Mouse (Mus musculus) liver, embryonic 14.5 days (tissue): ENCODE measurements at regions not wholly inside any gene's neighbourhood (a gene's known extent, or its start where the extent isn't known, plus 50 kb on each side); places are given as distances from the start of the nearest gene placed in this dataset.
A peak's percentile ranks its signal among the peaks of the same experiment; 100 is the strongest.

Source experiments
- ATAC-seq: fragments of 200-750 bp; cut with Nextera tagmentation; 2 replicates; pipeline ENCODE4 v1.8.0; 2017; ENCODE audit warnings: moderate number of reproducible peaks, mild to moderate bottlenecking, moderate library complexity; ENCODE audit not compliant: insufficient read depth
- DNase-seq, 3 experiments: peaks; one replicate each; pipeline ENCODE4 v3.0.0-alpha.2; 2012 to 2013; ENCODE audit warnings: low read depth in 3 of 3, low spot score in 3 of 3
- H3K27ac ChIP-seq: fragments of 300-500 bp; sonication (generic); 2 replicates; pipeline ENCODE4 v1.5.1; 2014; ENCODE audit warnings: moderate library complexity, mild to moderate bottlenecking, control low read depth, inconsistent platforms
- H3K27me3 ChIP-seq: fragments of 300-500 bp; sonication (generic); 2 replicates; pipeline ENCODE4 v1.6.1; 2014; ENCODE audit warnings: mild to moderate bottlenecking, low read length, moderate library complexity; ENCODE audit not compliant: control insufficient read depth, insufficient read depth
- H3K36me3 ChIP-seq: fragments of 300-500 bp; sonication (generic); replicated peaks from 2 replicates; pipeline ENCODE4 v1.6.1; 2014; ENCODE audit warnings: low read depth; ENCODE audit not compliant: control insufficient read depth, insufficient read depth
- H3K4me1 ChIP-seq, 2 experiments: fragments of 200-500 bp in 1 of 2; fragments of 300-500 bp in 1 of 2; sonication (generic) in 1 of 2; replicated peaks; 2 replicates each; pipeline ENCODE4 v1.6.1; 2012 to 2014; ENCODE audit warnings: antibody characterized with exemption in 1 of 2, inconsistent platforms in 1 of 2, low read length in 1 of 2; ENCODE audit not compliant: control insufficient read depth in 2 of 2, insufficient read depth in 2 of 2
- H3K4me2 ChIP-seq: fragments of 300-500 bp; sonication (generic); 2 replicates; pipeline ENCODE4 v1.6.1; 2014; ENCODE audit warnings: low read depth, mild to moderate bottlenecking, control low read depth, moderate library complexity
- H3K4me3 ChIP-seq, 2 experiments: fragments of 200-500 bp in 1 of 2; fragments of 300-500 bp in 1 of 2; sonication (generic) in 1 of 2; 2 replicates each; pipeline ENCODE4 v1.5.1; 2012 to 2014; ENCODE audit warnings: low read depth in 2 of 2, low read length in 2 of 2, mild to moderate bottlenecking in 2 of 2, control low read depth in 1 of 2, inconsistent platforms in 1 of 2, moderate library complexity in 1 of 2; ENCODE audit not compliant: insufficient read depth in 1 of 2
- H3K9ac ChIP-seq: fragments of 300-500 bp; sonication (generic); replicated peaks from 2 replicates; pipeline ENCODE4 v1.6.1; 2014; ENCODE audit warnings: mild to moderate bottlenecking, control low read depth, moderate library complexity
- H3K9me3 ChIP-seq: fragments of 300-500 bp; sonication (generic); 2 replicates; pipeline ENCODE4 v1.6.1; 2016; ENCODE audit warnings: low read length, mixed read lengths; ENCODE audit not compliant: control insufficient read depth
- CTCF ChIP-seq: IDR thresholded peaks from 2 replicates; pipeline ENCODE4 v1.5.1; 2016; ENCODE audit warnings: antibody characterized with exemption, low read depth, control low read depth
- EP300 ChIP-seq: IDR thresholded peaks from 2 replicates; pipeline ENCODE4 v1.6.1; 2016; ENCODE audit warnings: antibody characterized with exemption, low read depth
- WGBS: fragments of 180-500 bp; shearing (Covaris S2); extraction: QIAGEN DNeasy Blood & Tissue Kit; methylation state at CpG from one replicate; pipeline ENCODE4 v1.1.7; 2014; ENCODE audit not compliant: insufficient replicate concordance; 5-methylcytosine and 5-hydroxymethylcytosine counted together

- Histone ChIP-seq H3K9ac (no peak overlapping the region), H3K36me3 (no peaks in the 10 kb centered on the region), H3K27ac (no peak overlapping the region), H3K9me3 (no peaks in the 10 kb centered on the region), H3K4me2 (no peak overlapping the region), H3K4me3 (no peak overlapping the region), H3K27me3 (no peaks in the 10 kb centered on the region), H3K4me1 (peaks cover 0 to 4% of the 10 kb centered on the region in 2 experiments; a peak in 1 of 4 replicates)
- TF ChIP-seq EP300 (no peak), CTCF (no peak)
- DNase-seq (peak; percentile 15 to 37 (median 24)), ATAC-seq (peak; percentile 48; the same call in 1 of the 2 replicates)
- whole genome bisulfite sequencing: 50% methylated on average over 3 of the region's 3 CpGs
These were observed 203.8 kb upstream of the Prox1 start for GRCm38 (mm10) chr1:190374270-190374669.

DNA sequence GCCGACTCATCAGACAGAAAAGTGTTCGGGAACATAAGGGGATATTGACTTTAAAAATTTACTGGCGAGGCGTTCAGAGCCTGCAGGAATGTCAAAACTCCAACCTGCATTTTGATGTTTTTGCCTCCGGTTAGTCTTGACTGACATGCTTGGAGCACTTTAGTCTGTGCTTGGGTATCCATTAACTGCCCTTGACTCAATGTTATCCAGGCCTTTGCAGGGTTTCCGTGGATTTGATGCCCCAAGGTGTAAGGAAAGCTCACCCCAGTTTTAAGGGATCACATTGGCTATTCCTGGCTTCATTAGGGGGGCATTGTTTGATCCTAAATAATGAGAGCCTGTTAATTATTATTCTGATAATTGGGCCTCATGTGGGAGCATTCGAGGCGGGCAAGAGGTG is 196.1 kb upstream of the Prox1 start:
- Histone ChIP-seq H3K4me1 (peaks cover 0 to 6% of the 10 kb centered on the region in 2 experiments; a peak in 1 of 4 replicates), H3K9me3 (no peaks in the 10 kb centered on the region), H3K9ac (no peak overlapping the region), H3K27ac (no peak overlapping the region), H3K27me3 (no peaks in the 10 kb centered on the region), H3K4me2 (no peak overlapping the region), H3K36me3 (no peaks in the 10 kb centered on the region), H3K4me3 (no peak overlapping the region)
- TF ChIP-seq EP300: no peak
- DNase-seq: no peak
- ATAC-seq: no peak
- WGBS: 55% methylated on average over 8 of the region's 8 CpGs

DNA sequence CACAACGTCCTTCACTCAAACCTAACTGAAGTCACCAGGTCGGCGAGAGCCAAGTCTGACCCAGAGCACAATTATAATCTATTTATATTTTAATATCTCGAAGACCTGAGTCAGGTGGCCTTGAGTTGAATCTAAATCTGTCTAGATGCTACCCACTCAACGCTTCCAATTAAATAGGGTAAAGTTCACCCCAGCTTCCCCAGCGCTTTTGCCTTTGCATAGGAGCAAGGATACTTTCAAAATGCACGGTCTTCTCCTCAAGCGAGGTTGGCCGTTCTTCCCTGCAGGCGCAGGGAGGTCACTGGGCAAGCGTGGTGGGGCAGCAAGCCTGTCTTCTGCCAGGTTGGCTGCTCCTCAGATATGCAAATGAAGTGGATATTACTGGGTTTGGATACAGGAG is 194.6 kb upstream of the Prox1 start:
- Histone ChIP-seq H3K4me3 (no peak overlapping the region), H3K9ac (no peak overlapping the region), H3K27ac (no peak overlapping the region), H3K36me3 (no peaks in the 10 kb centered on the region), H3K4me1 (peaks cover 0 to 6% of the 10 kb centered on the region in 2 experiments; a peak in 1 of 4 replicates), H3K9me3 (no peaks in the 10 kb centered on the region), H3K27me3 (no peaks in the 10 kb centered on the region), H3K4me2 (no peak overlapping the region)
- WGBS: 65% methylated on average over 11 of the region's 11 CpGs
- DNase-seq (no peak), ATAC-seq (no peak)
- TF ChIP-seq CTCF: no peak
- no peak for TF ChIP-seq EP300

GRCm38 (mm10) chr1:190360661-190361060 is 190.1 kb upstream of the Prox1 start:
- WGBS: 61% methylated on average over 5 of the region's 5 CpGs

GRCm38 (mm10) chr1:190357779-190358178 is 187.3 kb upstream of the Prox1 start:
- no peaks in the 10 kb centered on the region for H3K36me3 ChIP-seq
- H3K4me3 ChIP-seq: no peak overlapping the region
- no peak for TF ChIP-seq CTCF
- no peak for TF ChIP-seq EP300
- WGBS: 62% methylated on average over 5 of the region's 5 CpGs
- no peaks in the 10 kb centered on the region for H3K9me3 ChIP-seq
- ATAC-seq (no peak), DNase-seq (no peak)
- no peaks in the 10 kb centered on the region for H3K27me3 ChIP-seq
- H3K27ac ChIP-seq: no peak overlapping the region
- H3K9ac ChIP-seq: no peak overlapping the region
- no peak overlapping the region for H3K4me2 ChIP-seq
- no peaks in the 10 kb centered on the region for H3K4me1 ChIP-seq

More at GRCm38 (mm10) chr1:190360661-190361060, 190.1 kb upstream of the Prox1 start:
- no peak overlapping the region for H3K9ac ChIP-seq
- TF ChIP-seq CTCF: no peak
- TF ChIP-seq EP300: no peak
- H3K27me3 ChIP-seq: no peaks in the 10 kb centered on the region
- H3K4me3 ChIP-seq: no peak overlapping the region
- H3K9me3 ChIP-seq: no peaks in the 10 kb centered on the region
- ATAC-seq (no peak), DNase-seq (no peak)
- no peak overlapping the region for H3K27ac ChIP-seq
- H3K4me1 ChIP-seq: no peaks in the 10 kb centered on the region
- H3K36me3 ChIP-seq: no peaks in the 10 kb centered on the region
- no peak overlapping the region for H3K4me2 ChIP-seq

DNA sequence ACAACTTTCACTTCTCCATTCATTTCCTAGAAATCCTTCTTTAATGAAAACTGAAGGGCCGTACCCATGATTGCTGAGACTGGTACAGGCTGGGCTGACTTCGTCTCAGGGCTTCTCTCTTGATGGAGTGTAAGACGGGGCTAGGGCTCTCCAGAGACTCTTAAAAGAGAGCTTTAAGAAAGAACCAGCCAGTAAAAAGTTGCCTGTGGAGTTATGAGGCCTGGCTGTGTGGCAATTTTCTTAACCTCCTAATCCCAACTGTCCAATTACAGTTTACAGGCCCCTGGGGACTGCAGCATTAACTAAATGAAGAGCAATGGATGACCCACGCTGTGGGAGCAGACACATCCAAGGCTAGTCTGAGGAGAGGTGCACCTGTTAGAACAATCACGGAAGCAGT is 177.1 kb upstream of the Prox1 start:
- DNase-seq (no peak), ATAC-seq (no peak)
- no peak overlapping the region for H3K4me3 ChIP-seq
- no peak overlapping the region for H3K9ac ChIP-seq
- no peak overlapping the region for H3K27ac ChIP-seq
- 63% methylated on average over 5 of the region's 5 CpGs for WGBS
- TF ChIP-seq EP300 (no peak), CTCF (no peak)
- no peaks in the 10 kb centered on the region for H3K9me3 ChIP-seq
- no peak overlapping the region for H3K4me2 ChIP-seq
- H3K27me3 ChIP-seq: no peaks in the 10 kb centered on the region
- H3K36me3 ChIP-seq: no peaks in the 10 kb centered on the region
- no peaks in the 10 kb centered on the region for H3K4me1 ChIP-seq
